Mouse (Mus musculus) stomach, adult 2 months (tissue): Measurements from ENCODE around the gene Tecpr1. TPM values are rescaled to one million over a fixed set of nuclear protein-coding genes. Genes with fewer than 3 reads are reported as not detected.

Experiments used
- polyA plus RNA-seq: library from polyadenylated mRNA; depleted of rRNA; stranded (reverse); fragments of >200 nt; gene quantifications from 2 replicates; pipeline ENCODE4 v1.2.3, GENCODE M21; 2012; rRNA removed

The Tecpr1 gene
- 27.7 and 31.2 TPM in 2 replicates for polyA plus RNA-seq

DNA sequence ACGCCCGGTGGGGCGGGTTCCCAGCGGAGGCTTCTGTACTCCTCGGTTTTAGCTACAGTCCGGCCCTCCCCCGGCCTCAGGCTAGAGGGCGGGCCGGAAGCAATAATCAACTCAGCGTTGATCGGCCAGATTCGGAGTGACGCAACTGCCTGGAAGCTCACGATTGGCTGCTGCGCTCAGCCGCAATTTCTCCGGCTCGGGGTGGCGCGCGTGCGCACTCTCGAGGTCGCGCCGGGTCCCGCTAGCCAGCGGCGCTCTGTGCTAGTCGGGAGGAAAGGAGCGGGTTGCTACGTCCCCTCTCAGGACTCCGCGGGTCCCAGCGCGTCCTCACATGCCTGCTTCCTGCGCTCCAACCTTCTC lies at the start of gene Tecpr1:
TSS of gene Tecpr1 (minus strand) at position 113 of the 360 bp plus-strand sequence.

DNA sequence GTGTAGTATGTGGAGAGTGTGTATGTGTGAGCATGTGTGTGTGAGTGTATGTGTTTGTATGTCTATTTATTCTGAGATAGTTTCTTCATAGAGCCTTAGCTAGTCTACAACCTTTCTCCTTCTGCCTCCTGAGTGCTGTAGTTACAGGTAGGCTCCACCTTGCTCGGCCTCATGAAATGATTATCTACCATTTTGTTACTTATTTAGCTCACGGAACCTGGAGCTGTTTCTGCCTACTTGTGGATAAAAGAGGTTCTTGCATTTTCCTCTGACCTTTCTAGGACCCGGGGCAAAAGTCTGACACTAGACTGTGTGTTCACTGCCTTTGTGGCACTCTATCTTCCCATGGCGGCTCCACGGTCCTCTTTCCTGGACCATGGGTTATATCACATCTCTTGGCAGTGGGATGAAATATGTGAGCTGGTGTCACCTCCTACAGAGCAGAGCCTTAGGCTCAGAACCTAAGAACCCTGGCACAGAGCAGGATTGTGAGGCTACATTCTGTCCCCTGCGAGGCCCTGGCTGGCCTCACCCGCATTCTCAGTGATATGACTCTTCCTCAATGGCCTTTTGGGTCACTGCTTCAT lies 20.6 kb upstream of the Tecpr1 start, which contains the start of gene Bri3:
TSS of gene Bri3 (plus strand) at position 537 of the 587 bp plus-strand sequence.

DNA sequence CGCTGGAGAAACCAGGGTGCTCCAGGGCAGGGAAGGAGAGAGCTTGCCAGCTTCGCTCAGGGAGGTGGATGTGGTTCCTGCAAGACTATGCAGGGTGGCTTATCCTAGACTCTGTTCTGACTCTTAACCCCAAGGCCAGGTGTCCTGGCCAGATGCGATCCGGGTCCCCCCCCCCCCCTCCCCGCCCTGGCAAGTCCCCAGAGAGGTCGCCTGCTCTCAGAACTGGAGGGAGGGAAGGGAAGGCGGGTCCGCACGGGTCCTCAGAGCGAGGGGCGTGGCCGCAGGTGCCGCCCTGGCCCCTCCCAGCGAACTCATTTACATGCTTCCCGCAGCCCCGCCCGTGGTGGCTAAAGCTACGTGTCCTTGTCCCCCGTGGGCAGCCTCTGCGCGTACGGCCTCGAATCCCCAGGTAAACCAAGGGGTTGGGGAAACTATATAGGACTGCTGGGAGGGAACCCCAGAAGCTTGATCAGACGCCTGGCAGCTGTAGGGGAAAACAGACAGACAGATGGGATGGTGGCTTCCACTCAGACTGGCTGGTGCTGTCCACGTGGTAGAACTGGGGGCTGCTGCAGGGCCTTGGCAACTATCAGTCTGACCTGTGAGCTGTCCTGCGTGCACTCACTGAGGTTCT lies 33.3 kb downstream of the Tecpr1 start, which contains the start of gene Bhlha15:
TSS of gene Bhlha15 (plus strand) at position 337 of the 634 bp plus-strand sequence.

Other genes with a start within 250 kb of the Tecpr1 start
- 0.85 and 2.5 TPM in 2 replicates for gene Ccz1, start 208.7 kb downstream of the Tecpr1 start, polyA plus RNA-seq
- gene Ocm, start 196.9 kb downstream of the Tecpr1 start, polyA plus RNA-seq, result not detected in 2 replicates
- gene Lmtk2, start 123.2 kb downstream of the Tecpr1 start, polyA plus RNA-seq, result 6.8 TPM in 2 replicates
- 11.5 and 17.3 TPM in 2 replicates for gene Bhlha15, start 33.3 kb downstream of the Tecpr1 start, polyA plus RNA-seq
- 162 and 333 TPM in 2 replicates for gene Bri3, start 20.8 kb upstream of the Tecpr1 start, polyA plus RNA-seq
- gene Baiap2l1, start 134.5 kb upstream of the Tecpr1 start, polyA plus RNA-seq, result 21.8 and 36.6 TPM in 2 replicates